In the genomic region with DNA sequence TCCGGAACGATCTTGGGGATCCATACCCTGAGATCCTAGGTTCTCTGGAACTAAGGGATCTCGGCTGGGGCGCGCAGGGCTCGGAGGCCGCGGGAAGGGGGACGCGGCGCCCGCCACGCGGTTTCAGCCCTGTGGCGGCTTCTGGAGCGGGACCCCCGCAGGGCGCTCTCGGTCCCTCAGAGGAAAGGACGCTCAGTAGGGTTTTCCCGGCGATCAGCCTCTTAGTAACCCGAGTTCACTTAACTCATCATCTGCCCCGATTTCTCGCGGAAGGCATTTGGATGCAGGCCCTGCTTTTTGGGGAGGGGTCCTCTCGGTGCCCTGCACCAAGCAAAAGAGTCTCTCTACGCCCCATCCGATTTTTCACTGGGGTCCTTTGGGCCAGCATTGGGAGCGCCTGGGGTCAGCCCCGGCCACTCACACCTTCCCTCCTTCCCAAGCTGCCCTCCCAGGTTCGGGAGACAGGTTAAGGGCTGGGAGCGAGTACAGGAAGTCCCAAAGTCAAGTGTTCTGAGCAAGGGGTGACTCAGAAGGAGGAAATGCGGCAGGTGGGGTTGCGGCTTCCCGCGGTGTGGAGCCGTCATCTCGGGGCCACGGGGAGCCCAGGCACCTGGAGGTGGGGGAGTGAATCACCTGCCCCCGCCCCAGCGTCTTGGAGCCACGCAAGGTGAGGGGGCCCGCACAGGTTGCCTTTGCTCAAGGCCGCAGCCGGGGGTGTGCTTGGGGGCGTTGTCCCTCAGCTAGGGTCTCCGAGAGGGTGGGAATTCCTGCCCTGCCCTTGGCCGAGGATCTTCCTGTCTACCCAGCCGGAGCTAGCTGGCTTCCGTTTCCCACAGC, we compare ENCODE assay signal across 8 mouse cellular contexts. TPM values are rescaled to one million over a fixed set of nuclear protein-coding genes. Genes with fewer than 3 reads are reported as not detected.
DNase-seq lines count a peak whose midpoint lies in the region; ATAC-seq and TF ChIP-seq lines count a peak whose summit lies in the region.

No protein-coding gene starts in this region.

- ATAC-seq in midbrain, embryonic 14.5 days (ENCODE audit: low FRiP score, low TSS enrichment) = no peak
- ATAC-seq in monocyte, adult 5-6 weeks (replicated peaks; ENCODE audit: insufficient number of reproducible peaks, low FRiP score, low TSS enrichment, poor library complexity, severe bottlenecking) = no peak

- peak; percentile 12 for DNase-seq in right cerebral cortex, postnatal 25 days
- no peak for DNase-seq in right cerebral cortex, postnatal 14 days
- DNase-seq in limb, embryonic 10.5 days (ENCODE audit: low spot score) = no peak
- DNase-seq in midbrain, embryonic 14.5 days = peak; percentile 45
- DNase-seq in left cerebral cortex, adult 11 months (ENCODE audit: low spot score) = no peak
- no peak for DNase-seq in testis, postnatal 10 days (ENCODE audit: low spot score)

- no peaks in the 10 kb centered on the region; the same call in none of the 2 replicates for H3K36me3 ChIP-seq in limb, embryonic 10.5 days
- no peaks in the 10 kb centered on the region for H3K36me3 ChIP-seq in midbrain, embryonic 14.5 days (ENCODE audit: control insufficient read depth, insufficient read depth, low read length)

- H3K4me3 ChIP-seq in embryonic fibroblast, embryonic 13.5 days (ENCODE audit: insufficient read depth, low read length) = peak overlapping the region; percentile 92
- H3K4me3 ChIP-seq in limb, embryonic 10.5 days = peak overlapping the region; percentile 75
- H3K4me3 ChIP-seq in midbrain, embryonic 14.5 days (replicated peaks; ENCODE audit: low read depth, low read length) = peak overlapping the region; percentile 42

- H3K4me2 ChIP-seq in midbrain, embryonic 14.5 days (ENCODE audit: low read length) = peak overlapping the region; percentile 95

- H3K9me3 ChIP-seq in limb, embryonic 10.5 days (replicated peaks) = no peaks in the 10 kb centered on the region
- no peaks in the 10 kb centered on the region for H3K9me3 ChIP-seq in midbrain, embryonic 14.5 days (ENCODE audit: control insufficient read depth, low read length)

- no peak for TF ChIP-seq CTCF in embryonic fibroblast, embryonic 13.5 days (IDR thresholded peaks at IDR 0.05; ENCODE audit: borderline replicate concordance, insufficient read depth, low read length)

- peak overlapping the region; percentile 7; the same call in 1 of the 2 replicates for H3K27ac ChIP-seq in embryonic fibroblast, embryonic 13.5 days (ENCODE audit: insufficient read depth, low read length)
- peak overlapping the region; percentile 83 for H3K27ac ChIP-seq in limb, embryonic 10.5 days
- no peak overlapping the region for H3K27ac ChIP-seq in midbrain, embryonic 14.5 days (replicated peaks; ENCODE audit: low read depth, low read length)

- under 1% methylated on average over 51 of the region's 51 CpGs for WGBS in limb, embryonic 10.5 days
- WGBS in midbrain, embryonic 14.5 days = under 1% methylated on average over 51 of the region's 51 CpGs

- peaks cover 85% of the 10 kb centered on the region for H3K27me3 ChIP-seq in limb, embryonic 10.5 days (ENCODE audit: low read depth, poor library complexity, severe bottlenecking)
- peaks cover 15% of the 10 kb centered on the region; the same call in 1 of the 2 replicates for H3K27me3 ChIP-seq in midbrain, embryonic 14.5 days (ENCODE audit: control insufficient read depth, insufficient read depth, low read length)

- no peak for TF ChIP-seq POLR2A in embryonic fibroblast, embryonic 13.5 days (IDR thresholded peaks at IDR 0.05; ENCODE audit: low read depth, low read length)

- peaks cover 22% of the 10 kb centered on the region for H3K4me1 ChIP-seq in embryonic fibroblast, embryonic 13.5 days (ENCODE audit: control insufficient read depth, insufficient read depth, low read length)
- H3K4me1 ChIP-seq in limb, embryonic 10.5 days = peaks cover 82% of the 10 kb centered on the region
- peaks cover 22% of the 10 kb centered on the region for H3K4me1 ChIP-seq in midbrain, embryonic 14.5 days (ENCODE audit: control insufficient read depth, insufficient read depth, low read length)

- H3K9ac ChIP-seq in midbrain, embryonic 14.5 days (replicated peaks; ENCODE audit: low read length) = peak overlapping the region; percentile 46

RNA-seq across cellular contexts. Expression of gene Epha2, which starts 0.8 kb away (rescaled TPM):
- 16.7 and 28.6 TPM in 2 replicates for polyA plus RNA-seq in embryonic fibroblast, embryonic 13.5 days (2011; ENCODE audit: insufficient read length, low read depth, missing spikeins)
- polyA plus RNA-seq in limb, embryonic 10.5 days (2016; fragmentation: Nextera tagmentation; extraction: Ambion mirVana) = 4.6 and 5.6 TPM in 2 replicates
- 1.2 and 1.7 TPM in 2 replicates for polyA plus RNA-seq in midbrain, embryonic 14.5 days (2014; fragmentation: Nextera tagmentation; extraction: Ambion mirVana)
- not detected in 3 replicates for total RNA-seq in monocyte, adult 5-6 weeks (2017)

Comparison
In these comparisons a context has a peak if more than half of its experiments do, and no peak if none do; other contexts are left out.
1. DNase-seq: peak in right cerebral cortex, postnatal 25 days (single experiment) and midbrain, embryonic 14.5 days (single experiment); none in right cerebral cortex, postnatal 14 days (single experiment), limb, embryonic 10.5 days (single experiment), left cerebral cortex, adult 11 months (single experiment) and testis, postnatal 10 days (single experiment).
2. H3K4me3 ChIP-seq: peak in every context shown above with its lines; median percentile 92 in embryonic fibroblast, embryonic 13.5 days; 75 in limb, embryonic 10.5 days; 42 in midbrain, embryonic 14.5 days.